Mouse (Mus musculus) myocyte (in vitro differentiated cells): ENCODE results near the gene Bscl2. TPM values are rescaled to one million over a fixed set of nuclear protein-coding genes. Genes with fewer than 3 reads are reported as not detected.

ENCODE experiments used
- H3K27me3 ChIP-seq: one replicate; pipeline ENCODE4 v1.6.1; 2011; ENCODE audit not compliant: control insufficient read depth, insufficient read depth, insufficient read length
- H3K36me3 ChIP-seq: one replicate; pipeline ENCODE4 v1.6.1; 2011; ENCODE audit not compliant: control insufficient read depth, insufficient read depth
- H3K4me2 ChIP-seq: one replicate; pipeline ENCODE4 v1.6.1; 2011; ENCODE audit warnings: low read depth, control low read depth
- H3K4me3 ChIP-seq: one replicate; pipeline ENCODE4 v1.5.1; 2011; ENCODE audit warnings: mild to moderate bottlenecking, control low read depth, moderate library complexity
- H3K79me2 ChIP-seq: one replicate; pipeline ENCODE4 v1.6.1; 2011; ENCODE audit not compliant: control insufficient read depth, insufficient read depth
- H3ac ChIP-seq: one replicate; pipeline ENCODE4 v1.6.1; 2011; ENCODE audit not compliant: control insufficient read depth, insufficient read length
- CEBPB ChIP-seq: IDR thresholded peaks from 2 replicates; pipeline ENCODE4 v1.6.1; 2011; ENCODE audit warnings: mild to moderate bottlenecking, moderate library complexity; ENCODE audit not compliant: poor library complexity, insufficient read depth, severe bottlenecking
- E2F4 ChIP-seq: IDR thresholded peaks from one replicate; pipeline ENCODE4 v1.6.1; 2011; ENCODE audit warnings: mild to moderate bottlenecking, control low read depth, moderate library complexity; ENCODE audit not compliant: insufficient read depth
- MAX ChIP-seq: IDR thresholded peaks from one replicate; pipeline ENCODE4 v1.6.1; 2011; ENCODE audit warnings: low read depth, mild to moderate bottlenecking, control low read depth
- MYOD1 ChIP-seq, 3 experiments: IDR thresholded peaks; one replicate each; pipeline ENCODE4 v1.6.1; 2011; ENCODE audit warnings: control low read depth in 2 of 3, low read depth in 2 of 3, mild to moderate bottlenecking in 2 of 3, moderate library complexity in 1 of 3; ENCODE audit not compliant: insufficient read length in 2 of 3, control insufficient read depth in 1 of 3
- MYOG ChIP-seq, 3 experiments: IDR thresholded peaks; one replicate each; pipeline ENCODE4 v1.6.1; 2011; ENCODE audit warnings: control low read depth in 2 of 3, low read depth in 2 of 3, mild to moderate bottlenecking in 2 of 3; ENCODE audit not compliant: insufficient read length in 2 of 3, control insufficient read depth in 1 of 3, insufficient read depth in 1 of 3
- POLR2A ChIP-seq: IDR thresholded peaks from one replicate; pipeline ENCODE4 v1.6.1; 2011; ENCODE audit warnings: low read depth, mild to moderate bottlenecking, control low read depth, moderate library complexity; ENCODE audit not compliant: insufficient read length
- POLR2AphosphoS2 ChIP-seq: IDR thresholded peaks from one replicate; pipeline ENCODE4 v1.6.1; 2011; ENCODE audit warnings: low read depth, control low read depth; ENCODE audit not compliant: insufficient read length
- REST ChIP-seq: IDR thresholded peaks from one replicate; pipeline ENCODE4 v1.6.1; 2011; ENCODE audit warnings: mild to moderate bottlenecking, control low read depth, moderate library complexity; ENCODE audit not compliant: insufficient read depth, insufficient read length
- SRF ChIP-seq: IDR thresholded peaks from one replicate; pipeline ENCODE4 v1.6.1; 2011; ENCODE audit warnings: low read depth; ENCODE audit not compliant: control insufficient read depth, insufficient read length
- TCF12 ChIP-seq: IDR thresholded peaks from one replicate; pipeline ENCODE4 v1.6.1; 2011; ENCODE audit warnings: mild to moderate bottlenecking, control low read depth; ENCODE audit not compliant: poor library complexity, insufficient read depth, severe bottlenecking
- TCF3 ChIP-seq: IDR thresholded peaks from one replicate; pipeline ENCODE4 v1.6.1; 2011; ENCODE audit warnings: low read depth, control low read depth; ENCODE audit not compliant: insufficient read length
- USF1 ChIP-seq: IDR thresholded peaks from one replicate; pipeline ENCODE4 v1.6.1; 2011; ENCODE audit warnings: low read depth, mild to moderate bottlenecking, control low read depth, moderate library complexity
- polyA plus RNA-seq: library from polyadenylated mRNA; unstranded; fragments of >200 nt; fragmentation: generic; extraction: Trizol; gene quantifications from one replicate; pipeline ENCODE4 v1.2.1, GENCODE M21; 2012; ENCODE audit warnings: missing spikeins

Bscl2 gene
- polyA plus RNA-seq, 1 experiment: 5.7 TPM

GRCm38 (mm10) chr19:8883616-8884015 lies 46.3 kb downstream of the Bscl2 start, which contains the start of the genes Lbhd1 and Gm49403:
Lbhd1 (plus strand) TSS chr19:8883732.
Gm49403 (plus strand) TSS chr19:8883930.
- no peaks in the 10 kb centered on the region for H3K36me3 ChIP-seq
- H3K27me3 ChIP-seq: no peaks in the 10 kb centered on the region
- H3K4me3 ChIP-seq: no peak within 1 kb of the TSS
- peaks cover 3% of the 10 kb centered on the region for H3K79me2 ChIP-seq
- H3K4me2 ChIP-seq: no peak within 1 kb of the TSS
- no peak within 1 kb of the TSS for H3ac ChIP-seq
- TF ChIP-seq TCF3 (no peak), POLR2A (no peak), SRF (no peak), E2F4 (no peak)

DNA sequence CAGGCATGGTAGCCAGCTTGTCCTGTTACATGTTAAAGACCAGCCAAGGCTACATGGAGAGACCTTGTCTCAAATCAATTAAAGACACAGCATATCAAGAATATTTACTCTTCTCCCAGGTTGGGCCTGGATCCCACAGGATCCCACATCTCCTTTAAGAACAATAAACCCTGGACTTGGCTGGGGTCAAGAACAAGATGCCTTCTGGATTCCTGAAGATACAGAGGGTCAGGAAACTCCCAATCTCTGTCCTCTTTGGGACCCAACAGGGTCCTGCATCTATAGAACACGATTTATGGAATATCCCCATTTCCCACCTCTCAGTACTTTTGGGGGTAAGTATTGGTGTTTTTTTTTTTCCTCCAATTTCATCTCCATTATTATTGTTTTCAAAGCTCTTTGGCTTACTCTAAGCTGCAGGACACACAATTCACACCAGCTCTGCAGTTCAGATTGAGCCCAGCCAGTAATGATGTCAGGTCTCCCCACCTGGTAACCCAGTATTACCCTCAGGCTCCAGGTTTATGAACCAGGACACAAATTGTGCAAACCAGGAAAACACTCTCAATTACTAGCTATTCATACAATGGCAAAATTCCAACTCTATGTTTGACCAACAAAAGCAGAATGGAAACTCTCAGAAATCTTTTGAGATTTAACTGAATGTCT lies 49.8 kb downstream of the Bscl2 start:
- Histone ChIP-seq H3K36me3 (no peaks in the 10 kb centered on the region), H3K27me3 (no peaks in the 10 kb centered on the region), H3ac (no peak overlapping the region), H3K4me2 (peak overlapping the region; percentile 95), H3K79me2 (peaks cover 23% of the 10 kb centered on the region), H3K4me3 (peak overlapping the region; percentile 53)
- no peak for TF ChIP-seq USF1
- TF ChIP-seq SRF: no peak
- TF ChIP-seq TCF12: no peak
- no peak for TF ChIP-seq POLR2AphosphoS2
- no peak for TF ChIP-seq MAX

DNA sequence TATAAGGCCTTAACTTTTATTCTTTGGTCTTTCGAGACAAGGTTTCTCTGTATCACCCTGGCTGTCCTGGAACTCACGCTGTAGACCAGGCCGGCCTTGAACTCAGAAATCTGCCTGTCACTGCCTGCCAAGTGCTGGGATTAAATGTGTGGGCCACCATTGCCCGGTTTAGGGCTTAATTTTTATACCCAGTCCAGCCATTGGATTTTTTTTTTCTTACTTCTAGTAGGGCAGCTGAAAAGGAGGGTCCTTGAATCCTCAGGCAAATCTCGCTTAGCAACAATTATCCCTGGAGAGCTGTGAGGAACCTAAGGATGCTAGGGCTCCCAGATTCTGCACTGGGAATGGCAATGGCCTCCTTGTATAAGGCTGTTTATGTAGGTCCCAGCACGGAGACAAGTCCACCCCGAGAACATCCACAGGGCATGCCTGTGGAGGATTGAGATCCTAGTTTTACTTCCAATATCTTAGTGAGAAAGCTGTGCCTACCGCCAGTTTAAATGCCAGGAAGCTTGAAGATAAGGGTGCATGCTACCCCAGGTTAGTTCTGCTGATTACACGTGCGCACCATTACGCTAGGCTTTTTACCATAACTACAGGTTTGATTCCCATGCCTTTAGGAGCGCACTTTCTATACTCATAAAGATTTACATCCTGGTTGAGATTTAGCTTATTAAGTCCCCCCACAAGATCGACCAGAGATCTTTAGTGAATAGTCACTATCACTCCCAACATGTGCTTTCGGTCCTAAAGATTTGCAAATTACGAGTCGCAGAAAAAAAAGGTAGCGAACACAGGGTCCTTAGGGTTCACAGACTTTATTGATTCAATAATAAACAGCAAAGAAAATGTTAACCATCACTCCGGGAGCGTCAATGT lies 50.6 kb downstream of the Bscl2 start:
- Histone ChIP-seq H3K36me3 (no peaks in the 10 kb centered on the region), H3ac (peak overlapping the region; percentile 6), H3K79me2 (peaks cover 23% of the 10 kb centered on the region), H3K27me3 (no peaks in the 10 kb centered on the region), H3K4me2 (peak overlapping the region; percentile 95), H3K4me3 (peak overlapping the region; percentile 53)
- no peak for TF ChIP-seq REST

GRCm38 (mm10) chr19:8888511-8889385 lies 51.5 kb downstream of the Bscl2 start, which contains the start of the genes 1810009A15Rik and Gm49416:
1810009A15Rik (plus strand) TSS chr19:8888853.
Gm49416 (plus strand) TSS chr19:8888926.
- Histone ChIP-seq H3K27me3 (no peaks in the 10 kb centered on the region), H3ac (peak within 1 kb of the TSS; percentile 6), H3K79me2 (peaks cover 31% of the 10 kb centered on the region), H3K4me3 (peak within 1 kb of the TSS; percentile 53), H3K36me3 (no peaks in the 10 kb centered on the region), H3K4me2 (peak within 1 kb of the TSS; percentile 95)
- TF ChIP-seq TCF3 (no peak), MYOG (IDR thresholded peaks at IDR 0.05; ENCODE audit: control insufficient read depth in 1 of 3, insufficient read depth in 1 of 3, insufficient read length in 2 of 3, low read depth in 2 of 3) (no peak), SRF (peak; percentile 55), POLR2AphosphoS2 (peak; percentile 66), POLR2A (peak; percentile 77)

DNA sequence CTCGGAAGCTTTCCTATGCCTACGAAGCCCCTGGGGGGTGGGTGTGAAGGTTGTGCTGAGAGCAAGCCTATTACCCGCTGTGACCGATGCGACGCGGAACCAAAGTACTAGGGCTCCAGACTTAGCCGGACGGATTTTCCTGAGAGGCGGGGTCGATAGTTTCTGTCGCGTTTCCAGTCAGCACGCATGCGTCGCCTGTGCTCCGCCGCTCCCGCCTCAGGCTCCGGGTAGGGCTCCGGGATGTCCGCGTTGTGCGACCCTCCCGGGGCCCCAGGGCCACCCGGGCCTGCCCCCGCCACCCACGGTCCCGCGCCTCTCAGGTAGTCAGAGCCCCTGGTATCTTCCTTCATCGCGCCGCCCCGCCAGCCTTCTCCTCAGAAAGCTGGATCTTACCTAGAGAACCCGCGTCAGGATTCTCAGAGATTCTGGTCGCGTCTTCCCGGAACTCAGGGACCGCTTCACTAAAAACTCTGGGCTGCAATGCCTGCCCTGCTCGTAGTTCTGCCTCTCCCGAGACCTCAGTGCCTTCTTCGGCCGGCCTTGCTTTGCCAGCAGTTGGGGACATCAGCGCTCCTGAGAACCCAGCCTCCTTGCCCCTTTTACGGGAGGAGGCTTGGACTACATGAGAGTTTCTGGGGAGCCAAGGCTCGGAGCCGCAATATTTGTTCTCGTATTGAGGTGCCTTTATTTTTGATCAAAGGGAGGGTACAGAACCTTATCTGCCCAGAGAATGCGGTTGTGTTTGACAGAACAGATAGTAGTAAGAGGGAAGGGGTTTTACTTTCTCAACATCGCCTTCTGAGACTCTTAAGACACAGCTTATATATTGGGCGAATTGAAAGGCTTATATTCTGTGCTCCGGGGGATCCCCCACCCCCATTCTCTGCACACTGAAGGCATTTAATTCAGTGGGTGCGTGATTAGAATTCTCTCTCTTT lies 55.8 kb downstream of the Bscl2 start, which contains the start of gene Ints5:
Gene Ints5 (plus strand): TSS at position 177 of the 938 bp plus-strand sequence.
- Histone ChIP-seq H3ac (peak within 1 kb of the TSS; percentile 35), H3K4me2 (peak within 1 kb of the TSS; percentile 96), H3K4me3 (peak within 1 kb of the TSS; percentile 67), H3K36me3 (no peaks in the 10 kb centered on the region), H3K27me3 (no peaks in the 10 kb centered on the region), H3K79me2 (peaks cover 47% of the 10 kb centered on the region)
- TF ChIP-seq POLR2AphosphoS2 (peak; percentile 96), POLR2A (peak; percentile 91), TCF12 (no peak), TCF3 (no peak), MAX (no peak), CEBPB (no peak), MYOD1 (IDR thresholded peaks at IDR 0.05; ENCODE audit: control insufficient read depth in 1 of 3, insufficient read length in 2 of 3, low read depth in 2 of 3) (no peak), MYOG (IDR thresholded peaks at IDR 0.05; ENCODE audit: control insufficient read depth in 1 of 3, insufficient read depth in 1 of 3, insufficient read length in 2 of 3, low read depth in 2 of 3) (no peak), E2F4 (no peak), REST (no peak), USF1 (no peak), SRF (peak; percentile 35)
